Mouse (Mus musculus) ES-Bruce4 (cell line): ENCODE results near the gene Colca2.

Experiments used
- CTCF ChIP-seq: IDR thresholded peaks from one replicate; pipeline ENCODE4 v1.8.1; 2011; ENCODE audit warnings: low read depth, low read length
- POLR2A ChIP-seq: IDR thresholded peaks from one replicate; pipeline ENCODE4 v1.8.1; 2011; ENCODE audit warnings: low read length; ENCODE audit not compliant: insufficient read depth

- TF ChIP-seq CTCF (no peak), POLR2A (no peak)
Observed at GRCm38 (mm10) chr9:51326619-51327554, 48.5 kb upstream of the Colca2 start.
